Mouse (Mus musculus): Measurements from ENCODE around the gene Tubb2a. TPM values are rescaled to one million over a fixed set of nuclear protein-coding genes. Genes with fewer than 3 reads are reported as not detected.
A peak's percentile ranks its signal among the peaks of the same experiment; 100 is the strongest.
"Not testable (repeated sequence)": the region's sequence is repeated elsewhere in the genome, so short reads cannot be mapped to it uniquely, and the experiment has no call there.

Gene Tubb2a
- total RNA-seq, 2 experiments from 2014 or later, result 2.3 to 7.9 TPM

DNA sequence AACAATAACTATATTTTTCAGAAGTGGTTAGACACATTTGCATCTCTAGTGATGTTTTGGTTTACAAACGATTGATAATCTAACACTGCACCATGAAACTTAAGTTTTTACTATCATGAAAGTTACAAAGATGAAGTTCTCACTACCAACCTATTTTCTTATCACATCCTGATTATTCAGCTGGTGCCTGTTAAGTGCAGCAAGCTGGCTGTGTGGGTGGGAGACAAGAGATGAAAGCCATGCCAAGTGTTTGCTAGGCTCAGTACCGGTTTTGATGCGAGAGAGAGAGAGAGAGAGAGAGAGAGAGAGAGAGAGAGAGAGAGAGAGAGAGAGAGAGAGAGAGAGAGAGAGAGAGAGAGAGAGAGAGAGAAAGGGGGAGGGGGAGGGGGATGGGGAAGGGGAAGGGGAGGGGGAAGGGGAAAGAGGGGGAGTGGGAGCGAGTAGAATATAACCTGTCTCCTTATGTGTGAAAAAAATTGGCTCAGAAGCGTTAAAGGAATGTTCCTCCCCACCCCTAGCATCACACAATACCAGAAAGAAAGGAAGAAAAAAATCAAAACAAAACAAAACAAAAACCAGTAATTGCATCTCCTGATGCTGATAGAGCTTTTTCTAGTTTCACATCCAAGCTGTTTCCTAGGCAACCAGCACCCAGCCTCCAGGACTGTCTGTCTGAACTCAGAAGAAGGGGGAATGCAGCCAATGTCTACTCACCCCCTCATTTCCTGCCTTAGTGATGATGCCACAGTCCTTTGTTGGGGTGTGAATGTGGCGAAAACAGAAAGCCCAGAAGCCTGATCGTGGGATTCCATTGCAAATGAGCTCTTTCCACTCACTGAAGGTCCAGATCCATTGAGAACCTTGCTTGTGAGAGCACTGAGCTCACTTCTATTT lies 18.0 kb upstream of the Tubb2a start:
- ATAC-seq (replicated peaks; ENCODE audit: poor library complexity), result no peak

DNA sequence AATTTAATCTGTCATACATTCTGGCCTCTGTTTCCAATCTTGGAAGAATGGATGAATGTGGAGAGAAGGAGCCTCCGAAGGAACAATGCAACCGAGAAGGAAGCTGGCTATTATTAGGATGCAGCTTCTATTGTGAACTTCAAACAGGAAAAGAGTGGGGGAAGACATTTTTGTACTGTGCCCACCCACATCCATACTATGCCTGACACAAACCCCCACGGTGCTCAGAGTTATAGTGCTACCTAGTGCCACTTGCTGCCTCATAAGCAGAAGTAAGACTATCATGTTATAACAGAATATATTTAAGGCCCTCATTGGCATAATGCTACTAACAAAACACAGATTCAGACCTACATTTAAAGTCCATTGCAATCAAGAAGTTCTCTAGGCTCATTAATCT lies 11.6 kb upstream of the Tubb2a start:
- ATAC-seq (replicated peaks; ENCODE audit: poor library complexity), result no peak

- peak; percentile 72 for ATAC-seq (replicated peaks; ENCODE audit: poor library complexity)
Observed at GRCm38 (mm10) chr13:34088871-34089288, 11.1 kb upstream of the Tubb2a start.

DNA sequence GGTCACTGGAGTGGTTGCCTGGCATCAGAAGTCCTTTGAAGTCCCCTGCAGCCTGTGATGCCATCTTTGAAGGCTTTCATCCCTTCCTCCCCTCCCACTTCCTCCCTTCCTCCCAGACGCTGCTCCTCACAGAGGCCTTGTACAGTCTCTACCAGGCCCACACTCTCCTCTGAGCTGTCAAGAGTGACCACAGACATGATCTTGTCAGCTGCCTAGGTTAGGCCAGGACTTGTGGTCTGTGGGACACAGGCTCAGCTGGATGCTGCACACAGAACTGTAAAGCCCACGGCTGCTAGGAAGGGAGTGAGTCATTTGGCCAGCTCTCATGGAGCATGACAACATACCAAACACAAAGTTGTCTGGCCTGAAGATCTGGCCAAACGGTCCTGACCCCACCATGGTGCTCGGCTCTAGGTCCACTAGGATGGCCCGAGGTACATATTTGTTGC lies 10.4 kb upstream of the Tubb2a start:
- ATAC-seq (replicated peaks; ENCODE audit: poor library complexity), result peak; percentile 62

DNA sequence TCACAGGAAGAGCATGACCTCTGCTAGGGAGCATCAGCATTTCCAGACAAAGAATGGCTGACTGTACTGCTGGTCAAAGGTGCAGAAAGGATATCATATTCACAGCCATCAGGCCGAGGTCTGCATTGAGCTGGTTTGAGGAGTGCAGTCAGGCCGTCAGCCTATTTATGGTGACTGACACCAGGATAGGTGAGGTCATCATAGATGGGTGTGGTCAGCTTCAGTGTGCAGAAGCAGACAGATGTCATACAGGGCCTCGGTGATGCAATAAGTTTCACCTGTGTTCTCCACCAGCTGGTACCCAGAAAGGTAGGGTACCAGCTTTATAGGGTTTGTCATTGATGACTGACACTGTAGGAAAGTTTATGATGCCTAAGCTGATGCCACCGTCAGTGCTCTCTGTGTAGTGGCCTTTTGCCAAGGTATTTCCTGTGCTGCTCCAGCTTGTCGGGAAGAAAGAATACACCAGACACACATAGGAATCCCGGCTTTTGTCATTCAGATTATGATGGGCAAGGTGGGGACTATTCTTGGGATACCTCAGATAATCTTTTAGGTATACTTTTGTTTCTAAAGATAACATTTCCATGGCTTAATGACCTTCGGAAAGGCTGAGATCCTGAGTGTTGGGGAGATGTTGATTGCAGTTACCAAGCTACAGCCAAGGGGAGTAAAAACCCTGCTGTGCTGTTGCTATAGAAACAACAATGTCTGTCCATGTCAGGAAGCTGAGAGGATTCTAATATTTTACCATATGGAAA lies 9.4 kb upstream of the Tubb2a start:
- no peak for ATAC-seq (replicated peaks; ENCODE audit: poor library complexity)

- ATAC-seq (replicated peaks; ENCODE audit: poor library complexity), result no peak
Observed at GRCm38 (mm10) chr13:34084026-34084750, 6.4 kb upstream of the Tubb2a start.

GRCm38 (mm10) chr13:34081926-34082325 lies 4.1 kb upstream of the Tubb2a start:
- ATAC-seq (replicated peaks; ENCODE audit: poor library complexity), result no peak

- no peak for ATAC-seq (replicated peaks; ENCODE audit: poor library complexity)
Observed at GRCm38 (mm10) chr13:34079801-34080200, 2.0 kb upstream of the Tubb2a start.

GRCm38 (mm10) chr13:34078500-34079280 lies 883 bp upstream of the Tubb2a start:
- no peak for ATAC-seq (replicated peaks; ENCODE audit: poor library complexity)

- ATAC-seq (replicated peaks; ENCODE audit: poor library complexity), result peak; percentile 58
Observed at GRCm38 (mm10) chr13:34076561-34077491, 981 bp downstream of the Tubb2a start.

DNA sequence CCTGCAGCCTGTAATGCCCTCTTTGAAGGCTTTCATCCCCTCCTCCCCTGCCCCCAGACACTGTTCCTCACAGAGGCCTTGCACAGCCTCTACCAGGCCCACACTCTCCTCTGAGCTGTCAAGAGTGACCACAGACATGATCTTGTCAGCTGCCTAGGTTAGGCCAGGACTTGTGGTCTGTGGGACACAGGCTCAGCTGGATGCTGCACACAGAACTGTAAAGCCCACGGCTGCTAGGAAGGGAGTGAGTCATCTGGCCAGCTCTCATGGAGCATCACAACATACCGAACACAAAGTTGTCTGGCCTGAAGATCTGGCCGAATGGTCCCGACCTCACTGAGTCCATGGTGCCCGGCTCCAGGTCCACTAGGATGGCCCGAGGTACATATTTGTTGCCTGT lies 1.9 kb downstream of the Tubb2a start:
- not testable (repeated sequence) for ATAC-seq (replicated peaks; ENCODE audit: poor library complexity)

DNA sequence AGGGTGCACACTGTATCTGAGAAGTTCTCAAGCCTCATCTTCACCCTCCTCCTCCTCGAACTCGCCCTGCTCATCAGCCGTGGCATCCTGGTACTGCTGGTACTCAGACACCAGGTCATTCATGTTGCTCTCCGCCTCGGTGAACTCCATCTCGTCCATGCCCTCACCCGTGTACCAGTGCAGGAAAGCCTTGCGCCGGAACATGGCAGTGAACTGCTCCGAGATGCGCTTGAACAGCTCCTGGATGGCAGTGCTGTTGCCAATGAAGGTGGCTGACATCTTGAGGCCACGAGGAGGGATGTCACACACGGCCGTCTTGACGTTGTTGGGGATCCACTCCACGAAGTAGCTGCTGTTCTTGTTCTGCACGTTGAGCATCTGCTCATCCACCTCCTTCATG lies 3.4 kb downstream of the Tubb2a start:
- not testable (repeated sequence) for ATAC-seq (replicated peaks; ENCODE audit: poor library complexity)

GRCm38 (mm10) chr13:34072847-34073246 lies 5.0 kb downstream of the Tubb2a start:
- ATAC-seq (replicated peaks; ENCODE audit: poor library complexity), result no peak

DNA sequence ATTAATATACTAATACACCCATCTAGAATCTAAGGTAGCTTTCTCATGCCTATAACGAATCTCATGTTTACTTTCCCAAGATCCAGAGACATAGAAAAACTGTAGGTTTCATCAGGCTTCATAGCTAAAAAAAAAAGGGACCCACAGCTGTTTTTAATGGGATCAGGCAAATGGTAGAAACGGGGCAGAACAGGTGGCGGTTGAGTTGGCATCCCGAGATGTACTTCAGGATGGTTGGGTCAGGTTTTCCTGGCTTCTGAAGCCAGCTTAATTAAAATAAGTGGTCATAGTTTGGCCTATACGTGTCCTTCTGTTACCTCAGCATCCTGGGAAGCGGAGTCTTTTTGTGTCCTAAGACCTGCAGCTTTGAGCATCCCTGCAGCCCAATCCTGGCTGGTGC lies 6.0 kb downstream of the Tubb2a start:
- ATAC-seq (replicated peaks; ENCODE audit: poor library complexity), result no peak

DNA sequence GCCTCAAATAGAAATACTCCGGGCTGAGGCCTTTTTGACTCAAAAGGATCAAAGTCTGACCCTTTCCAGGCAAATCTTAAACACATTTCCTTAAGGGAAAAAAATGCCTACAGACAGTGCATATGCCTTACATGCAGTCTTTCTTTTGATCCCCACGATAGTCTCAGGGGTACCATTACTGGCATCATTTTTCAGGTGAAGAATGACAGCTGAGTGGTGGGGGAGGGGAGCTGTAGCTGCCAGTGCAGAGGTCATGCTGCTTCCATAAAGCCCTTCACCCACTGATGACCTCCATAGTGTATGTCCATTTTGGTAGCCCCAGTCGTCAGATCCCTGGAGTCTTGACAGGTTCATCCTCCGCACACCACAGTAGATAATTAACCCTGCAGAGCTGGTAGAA lies 7.5 kb downstream of the Tubb2a start:
- ATAC-seq (replicated peaks; ENCODE audit: poor library complexity), result no peak

GRCm38 (mm10) chr13:34066351-34066750 lies 11.5 kb downstream of the Tubb2a start:
- no peak for ATAC-seq (replicated peaks; ENCODE audit: poor library complexity)

DNA sequence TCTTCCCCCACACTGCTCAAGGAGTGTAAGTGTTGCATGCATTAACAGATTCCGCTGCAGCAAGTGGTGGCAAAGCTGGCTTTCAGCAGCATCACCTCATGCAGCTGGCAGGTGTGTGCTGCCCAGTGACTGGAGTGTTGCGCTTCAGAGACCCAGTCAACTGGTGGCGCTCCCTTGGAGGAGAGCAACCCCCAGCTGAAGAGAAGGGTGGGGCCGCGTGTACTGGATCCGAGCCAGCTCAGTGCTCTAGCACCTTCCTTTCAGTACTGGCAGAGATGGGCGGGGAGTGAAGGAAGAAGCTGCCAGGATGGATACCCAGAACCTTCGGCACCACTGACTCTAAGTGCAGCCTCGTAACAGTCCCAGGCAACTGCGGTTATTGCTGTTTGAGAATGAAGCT lies 15.3 kb downstream of the Tubb2a start:
- peak; percentile 60 for ATAC-seq (replicated peaks; ENCODE audit: poor library complexity)

GRCm38 (mm10) chr13:34060061-34060460 lies 17.7 kb downstream of the Tubb2a start:
- ATAC-seq (replicated peaks; ENCODE audit: poor library complexity), result no peak

DNA sequence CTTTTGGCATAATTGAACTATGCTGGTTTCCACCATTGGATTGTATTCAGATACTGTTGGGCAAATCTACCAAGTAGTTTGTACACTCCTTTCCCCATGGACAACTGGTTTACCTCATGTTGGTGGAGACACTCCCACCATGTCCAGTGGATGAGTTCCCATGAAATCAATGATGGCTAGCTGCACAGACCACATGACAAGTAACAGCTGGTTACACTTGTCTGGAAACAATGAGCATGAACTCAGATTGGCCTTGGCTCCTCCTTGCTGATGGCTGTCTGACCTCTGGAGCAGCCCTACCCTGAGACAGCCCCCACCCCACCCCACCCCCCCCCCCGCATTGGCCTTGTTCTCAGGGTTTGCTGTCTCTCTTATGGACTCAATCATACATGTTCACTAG lies 20.6 kb downstream of the Tubb2a start:
- no peak for ATAC-seq (replicated peaks; ENCODE audit: poor library complexity)

All from megakaryocyte progenitor cell, adult 5-6 weeks (primary cell).